Mouse (Mus musculus) frontal cortex, postnatal 25 days (tissue): ENCODE measurements at regions not wholly inside any gene's neighbourhood (a gene's known extent, or its start where the extent isn't known, plus 50 kb on each side); places are given as distances from the start of the nearest gene placed in this dataset.

Experiments
- DNase-seq, 2 experiments: peaks; one replicate each; pipeline ENCODE4 v3.0.0; 2022; ENCODE audit warnings: low spot score in 2 of 2

GRCm38 (mm10) chr13:82361379-82361778, 578.5 kb downstream of the Cetn3 start:
- no peak for DNase-seq

GRCm38 (mm10) chr13:82366768-82367167, 583.9 kb downstream of the Cetn3 start:
- no peak for DNase-seq

DNA sequence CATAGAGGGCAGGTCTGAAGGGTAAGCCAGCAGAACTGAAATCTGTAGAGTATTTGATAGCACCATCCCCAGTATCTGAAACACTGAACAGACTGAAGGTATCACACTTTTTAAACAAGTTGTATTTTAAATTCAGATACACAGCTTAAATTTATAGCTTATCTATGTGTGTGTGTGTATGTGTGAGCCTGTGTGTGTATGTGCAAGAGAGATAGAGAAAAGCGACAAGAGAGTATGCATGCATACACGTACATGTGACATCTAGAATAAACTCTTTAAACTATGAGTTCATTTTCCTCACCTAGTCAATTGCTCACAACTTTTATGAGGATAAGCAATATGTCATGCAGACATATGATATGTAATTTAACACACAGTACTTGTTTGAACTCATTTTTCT, 588.7 kb downstream of the Cetn3 start:
- DNase-seq = no peak

DNA sequence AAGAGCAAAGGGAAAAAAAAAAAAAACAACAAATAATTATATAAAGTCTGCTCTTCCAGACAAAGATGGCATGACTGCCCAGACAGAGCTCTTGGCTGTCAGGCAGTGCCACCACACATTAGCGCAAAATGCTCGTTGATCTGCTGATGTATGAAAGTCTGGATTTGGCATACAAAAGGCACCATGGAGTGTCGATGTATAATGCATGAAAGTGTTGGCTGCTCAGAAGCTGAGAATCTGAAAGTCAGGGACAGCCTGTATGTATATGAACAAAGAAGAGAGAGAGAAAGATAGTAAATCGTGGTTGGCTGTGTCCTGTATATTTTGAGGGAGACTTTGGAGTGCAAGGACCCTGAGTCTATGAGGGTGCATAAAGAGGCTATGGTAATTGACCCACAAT, 589.7 kb downstream of the Cetn3 start:
- DNase-seq = no peak

DNA sequence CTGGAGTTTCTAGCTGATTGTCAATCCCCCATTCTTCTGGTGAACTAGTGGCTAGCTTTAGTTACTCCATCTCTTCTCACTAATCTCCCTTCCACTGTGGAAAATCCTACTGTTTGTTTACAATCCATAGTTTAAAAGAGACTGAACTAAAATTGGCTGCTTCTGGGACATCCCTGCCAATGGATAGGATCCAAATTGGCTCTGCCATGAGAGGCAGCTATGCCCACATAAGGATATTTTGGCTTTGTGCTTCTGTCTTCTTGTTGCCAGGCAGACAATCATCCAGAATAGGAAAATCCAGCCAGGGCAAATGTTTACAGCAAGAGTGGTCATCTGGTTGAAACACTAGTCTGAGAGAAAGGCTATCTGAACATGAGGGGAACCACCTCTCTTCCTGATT, 610.0 kb downstream of the Cetn3 start:
- DNase-seq = peak in 1 of 2 experiments; percentile 9

DNA sequence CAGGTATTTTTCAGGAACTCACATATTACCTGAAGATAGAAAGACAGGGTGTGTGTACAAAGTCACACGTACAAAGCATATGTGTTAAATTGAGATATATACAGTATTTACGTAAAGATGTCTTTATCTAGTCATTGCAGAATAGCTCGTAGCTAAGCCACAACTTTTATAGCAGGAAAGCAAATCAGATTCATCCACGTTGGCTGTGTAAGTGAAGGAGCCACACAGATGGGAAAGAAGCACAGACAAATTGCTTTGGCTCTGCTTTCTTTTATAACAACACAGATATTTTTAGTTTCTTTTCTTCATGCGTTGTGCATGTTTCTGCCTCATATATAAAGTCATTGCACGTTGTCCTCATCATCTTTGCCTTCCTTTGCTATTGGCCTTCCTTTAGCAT, 610.6 kb downstream of the Cetn3 start:
- DNase-seq = no peak

DNA sequence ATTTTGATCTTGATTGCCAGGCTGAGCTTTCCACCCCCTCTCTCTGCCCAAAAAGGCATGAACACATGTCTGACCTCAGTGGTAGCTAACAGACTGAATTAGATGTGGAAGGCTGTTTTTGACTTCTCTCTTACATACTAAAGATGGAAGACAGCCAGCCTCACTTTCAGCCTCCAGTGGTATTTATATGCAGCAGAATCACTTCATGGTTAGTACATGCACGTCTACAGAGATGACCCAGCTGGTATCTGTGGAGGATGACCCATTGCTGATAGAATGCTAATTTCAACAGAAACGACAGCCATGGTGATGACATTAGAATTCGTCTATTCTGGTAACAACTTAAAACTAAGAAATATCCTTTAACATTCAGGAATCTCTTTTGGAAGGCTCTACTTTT, 630.8 kb downstream of the Cetn3 start:
- no peak for DNase-seq

GRCm38 (mm10) chr13:82420966-82421365, 638.1 kb downstream of the Cetn3 start:
- no peak for DNase-seq

DNA sequence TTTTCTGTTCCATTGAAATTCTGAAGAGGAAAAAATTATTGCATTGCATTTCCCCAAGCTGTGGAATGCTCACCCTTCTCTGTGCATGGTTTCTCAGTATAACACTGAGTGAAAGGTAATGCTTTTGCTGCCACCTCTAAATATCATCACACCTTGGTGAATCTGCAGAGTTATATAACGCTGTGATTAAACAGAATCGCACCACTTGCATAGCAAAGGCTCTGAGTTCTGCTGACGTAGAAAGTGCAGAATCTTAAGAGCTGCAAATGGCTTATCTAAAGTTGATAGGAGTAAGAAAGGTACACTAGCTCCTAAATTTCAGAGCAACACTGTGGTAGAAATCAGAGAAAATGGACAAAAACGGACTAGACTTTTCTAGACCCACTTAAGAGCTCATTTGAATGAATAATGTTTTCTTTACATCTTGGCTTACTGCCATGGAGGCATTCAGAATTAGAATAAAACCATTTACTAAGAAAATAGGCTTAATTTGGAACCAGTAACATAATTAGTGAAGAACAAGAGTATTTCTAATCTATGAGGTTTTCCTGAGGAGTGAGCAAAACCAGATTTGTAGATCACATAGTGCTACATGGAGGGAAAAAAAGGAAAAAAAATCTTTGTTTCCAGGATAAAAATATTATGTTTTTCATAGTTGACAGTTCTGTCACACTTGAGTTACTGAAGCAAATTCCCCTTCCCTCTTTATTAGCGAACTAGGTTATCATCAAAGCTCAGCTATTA, 641.2 kb downstream of the Cetn3 start:
- no peak for DNase-seq

- no peak for DNase-seq
These were observed 642.0 kb downstream of the Cetn3 start for GRCm38 (mm10) chr13:82424732-82425341.

- no peak for DNase-seq
These were observed 649.5 kb downstream of the Cetn3 start for GRCm38 (mm10) chr13:82432411-82432810.

DNA sequence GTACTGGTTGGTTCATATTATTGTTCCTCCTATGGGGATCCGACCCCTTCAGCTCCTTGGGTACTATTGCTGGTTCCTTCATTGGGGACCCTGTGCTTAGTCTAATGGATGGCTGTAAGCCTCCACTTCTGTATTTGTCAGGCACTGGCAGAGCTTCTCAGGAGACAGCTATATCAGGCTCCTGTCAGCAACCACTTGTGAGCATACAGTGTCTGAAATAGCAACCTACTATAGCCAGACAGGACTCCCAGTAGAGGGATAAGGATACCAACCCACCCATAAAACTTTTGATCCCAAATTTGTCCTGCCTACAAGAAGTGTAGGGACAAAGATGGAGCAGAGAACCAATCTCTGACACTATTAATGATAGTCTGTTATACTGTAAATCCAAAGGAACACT, 656.4 kb downstream of the Cetn3 start:
- DNase-seq = no peak

DNA sequence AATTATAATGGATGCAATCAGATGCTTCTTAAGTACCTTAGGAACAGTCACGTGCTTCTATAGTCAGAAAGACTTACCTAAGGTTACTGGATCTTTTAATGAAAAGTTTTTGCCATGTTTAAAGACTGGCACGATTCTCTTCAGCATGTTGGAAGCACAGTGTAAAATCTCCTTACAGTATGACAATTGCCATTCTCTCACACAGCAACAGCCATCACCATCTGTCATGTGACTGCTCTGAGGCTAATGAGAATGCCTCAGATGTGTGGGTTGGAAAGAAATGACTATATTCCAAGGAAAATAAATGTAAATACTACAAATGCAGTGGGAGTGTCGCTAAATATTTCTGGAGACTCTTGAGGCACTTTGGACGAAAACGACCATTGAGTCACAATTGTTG, 670.8 kb downstream of the Cetn3 start:
- no peak for DNase-seq

DNA sequence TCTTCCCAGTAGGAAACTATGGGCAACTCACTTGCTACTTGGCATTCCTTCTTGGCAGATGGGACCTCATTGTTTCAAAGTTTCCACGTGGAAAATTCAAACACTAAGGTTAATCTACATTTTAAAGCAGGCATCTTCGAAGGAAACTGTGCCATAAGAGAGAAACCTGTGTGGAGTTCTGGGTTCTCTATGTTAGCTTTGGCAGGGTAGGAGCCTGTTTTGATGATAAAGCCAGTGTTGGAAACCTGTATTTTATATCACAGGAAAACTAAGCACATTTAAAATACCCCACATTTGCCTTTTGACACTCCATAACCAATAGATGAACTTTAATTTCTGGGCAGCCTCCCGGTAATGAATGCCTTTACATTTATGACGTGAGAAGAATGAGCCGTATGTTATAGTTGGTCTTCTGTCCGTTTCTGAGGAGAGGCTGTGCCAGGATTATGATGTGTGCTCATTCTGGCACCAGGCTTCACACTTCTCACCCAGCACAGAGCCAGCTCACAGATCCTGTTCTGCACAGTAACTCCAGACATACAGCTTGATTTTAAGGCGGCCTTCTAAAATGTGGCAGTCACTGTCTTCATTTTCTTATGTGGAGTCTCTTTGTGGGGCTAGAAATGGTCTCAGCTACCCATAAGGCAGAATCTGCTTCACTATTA, 700.5 kb downstream of the Cetn3 start:
- no peak for DNase-seq

DNA sequence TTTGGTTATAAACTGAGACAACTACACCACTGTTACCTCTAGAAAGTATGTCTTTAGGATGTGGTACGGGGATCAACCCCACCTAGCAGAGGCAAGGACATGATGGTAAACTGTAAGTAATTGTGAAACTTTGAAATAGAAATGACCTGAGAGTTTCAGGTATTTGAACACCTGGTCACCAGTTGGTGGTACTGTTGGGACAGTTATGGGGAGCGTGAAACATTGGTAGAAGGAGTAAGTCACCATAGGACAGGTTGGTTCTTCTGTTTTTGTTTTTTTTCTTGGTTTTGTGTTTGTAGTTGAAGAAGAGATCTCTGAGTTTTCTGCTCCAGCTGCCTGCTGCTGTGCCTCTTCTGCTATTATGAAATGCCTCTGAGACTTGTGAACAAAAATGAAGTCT, 713.7 kb downstream of the Cetn3 start:
- DNase-seq = no peak

DNA sequence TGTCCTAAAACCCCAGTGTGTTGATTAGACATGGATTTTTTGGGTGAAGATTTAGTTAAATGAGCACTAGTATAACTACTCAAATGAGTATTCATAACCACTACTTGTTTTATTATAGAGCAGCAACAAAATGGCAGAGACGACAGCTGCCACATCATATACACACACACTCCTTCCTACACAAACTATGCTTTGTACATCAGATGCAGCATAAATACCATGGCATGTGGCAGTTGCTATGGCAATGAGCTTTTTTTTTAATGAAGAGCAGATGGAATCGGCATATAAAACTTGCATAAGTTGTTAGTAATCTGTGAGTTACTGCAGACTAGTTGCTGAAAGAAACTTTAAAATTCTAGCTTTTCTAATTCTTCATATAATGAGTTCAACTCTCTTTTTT, 725.3 kb downstream of the Cetn3 start:
- no peak for DNase-seq

GRCm38 (mm10) chr13:82509512-82509911, 726.6 kb downstream of the Cetn3 start:
- no peak for DNase-seq
